Mouse (Mus musculus): ENCODE data around the gene Fam166b. TPM values are rescaled to one million over a fixed set of nuclear protein-coding genes. Genes with fewer than 3 reads are reported as not detected.

The Fam166b gene
- polyA plus RNA-seq, 2 experiments = not detected

DNA sequence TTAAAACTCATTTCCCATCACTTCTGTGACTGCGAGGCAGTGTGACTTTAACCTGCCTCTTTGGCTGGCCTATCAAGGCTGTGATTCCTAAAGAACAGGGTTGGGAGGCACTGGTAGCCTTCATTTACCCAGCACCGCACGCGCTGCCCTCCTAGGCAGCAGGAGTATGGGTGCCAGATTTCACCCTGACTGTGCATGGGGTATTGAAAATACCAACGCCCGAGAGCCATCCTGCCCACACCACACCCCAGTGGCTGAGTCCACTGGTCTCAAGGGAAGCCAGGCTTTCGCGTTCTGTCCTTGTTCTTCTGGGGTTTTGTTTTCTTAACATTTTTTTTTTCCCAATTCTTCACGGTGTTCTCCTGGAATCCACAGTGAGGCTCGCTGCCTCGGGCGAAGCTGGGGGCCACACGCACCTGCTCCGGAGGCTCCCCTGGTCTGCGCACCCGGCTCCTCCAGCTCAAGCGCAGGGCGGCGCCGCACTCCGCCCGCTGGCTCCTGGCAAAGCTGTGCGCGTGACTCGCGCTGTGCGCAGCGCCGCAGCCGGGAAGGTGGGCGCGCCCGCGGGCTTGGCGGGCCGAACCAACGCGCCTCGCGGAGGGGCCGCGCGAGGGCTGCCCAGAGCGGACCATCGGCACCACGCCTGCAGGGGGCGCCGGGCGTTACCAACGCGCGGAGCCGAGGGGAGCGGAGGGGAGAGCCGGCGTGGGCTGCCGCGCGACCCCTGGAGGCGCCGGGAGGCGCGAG is 47.4 kb downstream of the Fam166b start, which contains the start of gene Rusc2:
Gene Rusc2, plus strand, starts transcription at position 572 of the 747 bp plus-strand sequence.
- Histone ChIP-seq H3K4me1 (replicated peaks; ENCODE audit: control insufficient read depth in 2 of 2, insufficient read depth in 2 of 2, low read length in 1 of 2) (peaks cover 0 to 5% of the 10 kb centered on the region in 2 experiments; a peak in 1 of 4 replicates), H3K4me2 (ENCODE audit: low read depth) (peak within 1 kb of the TSS; percentile 61), H3K27me3 (ENCODE audit: control insufficient read depth, insufficient read depth, low read length) (peaks cover 14% of the 10 kb centered on the region), H3K27ac (no peak within 1 kb of the TSS), H3K4me3 (ENCODE audit: insufficient read depth in 1 of 2, low read depth in 2 of 2, low read length in 2 of 2) (peak within 1 kb of the TSS; percentile 49 to 51), H3K9me3 (ENCODE audit: control insufficient read depth, low read length) (no peaks in the 10 kb centered on the region), H3K36me3 (replicated peaks; ENCODE audit: control insufficient read depth, insufficient read depth, low read depth) (no peaks in the 10 kb centered on the region), H3K9ac (replicated peaks) (no peak within 1 kb of the TSS)
- TF ChIP-seq CTCF (IDR thresholded peaks at IDR 0.05; ENCODE audit: low read depth) = no peak; the same call in 1 of the 2 replicates
- no peak for TF ChIP-seq EP300 (IDR thresholded peaks at IDR 0.05; ENCODE audit: low read depth)
- ATAC-seq (ENCODE audit: insufficient read depth) = peak; percentile 47; the same call in 1 of the 2 replicates
- DNase-seq (ENCODE audit: low read depth in 3 of 3, low spot score in 3 of 3) = peak in 1 of 3 experiments; percentile 20
- 2% methylated on average over 62 of the region's 63 CpGs for WGBS (ENCODE audit: insufficient replicate concordance)

- no peaks in the 10 kb centered on the region for H3K36me3 ChIP-seq (replicated peaks; ENCODE audit: control insufficient read depth, insufficient read depth, low read depth)
- no peak for TF ChIP-seq EP300 (IDR thresholded peaks at IDR 0.05; ENCODE audit: low read depth)
- TF ChIP-seq CTCF (IDR thresholded peaks at IDR 0.05; ENCODE audit: low read depth) = no peak
- H3K27me3 ChIP-seq (ENCODE audit: control insufficient read depth, insufficient read depth, low read length) = peaks cover 14% of the 10 kb centered on the region
- WGBS (ENCODE audit: insufficient replicate concordance) = 47% methylated on average over 10 of the region's 10 CpGs
- peak overlapping the region; percentile 61; the same call in 1 of the 2 replicates for H3K4me2 ChIP-seq (ENCODE audit: low read depth)
- no peak overlapping the region for H3K27ac ChIP-seq
- no peaks in the 10 kb centered on the region for H3K9me3 ChIP-seq (ENCODE audit: control insufficient read depth, low read length)
- DNase-seq (ENCODE audit: low read depth in 3 of 3, low spot score in 3 of 3) (no peak), ATAC-seq (ENCODE audit: insufficient read depth) (no peak)
- H3K9ac ChIP-seq (replicated peaks) = no peak overlapping the region
- H3K4me3 ChIP-seq (ENCODE audit: insufficient read depth in 1 of 2, low read depth in 2 of 2, low read length in 2 of 2) = no peak overlapping the region; a peak in 1 of 4 replicates
- H3K4me1 ChIP-seq (replicated peaks; ENCODE audit: control insufficient read depth in 2 of 2, insufficient read depth in 2 of 2, low read length in 1 of 2) = peaks cover 0 to 5% of the 10 kb centered on the region in 2 experiments; a peak in 1 of 4 replicates
These were observed 48.0 kb downstream of the Fam166b start for GRCm38 (mm10) chr4:43380951-43381350.

DNA sequence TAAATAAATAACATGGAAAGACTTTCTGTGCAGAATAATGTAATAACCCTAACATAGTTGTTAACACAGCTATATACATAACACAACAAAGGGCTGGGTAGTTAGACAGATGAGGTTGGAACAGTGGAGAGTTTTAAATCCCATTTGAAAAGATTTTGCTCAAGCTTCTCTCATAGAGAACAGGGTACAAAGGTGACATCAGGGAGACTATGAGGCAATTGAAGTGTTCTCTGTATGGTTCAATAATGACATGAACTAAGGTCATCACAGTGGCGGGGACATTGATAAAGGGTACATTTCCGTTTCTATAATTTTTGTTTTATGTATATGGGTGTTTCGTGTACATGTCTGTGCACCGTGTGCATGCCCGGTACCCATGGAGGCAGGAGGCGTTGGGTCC is 49.3 kb downstream of the Fam166b start:
- Histone ChIP-seq H3K4me3 (ENCODE audit: insufficient read depth in 1 of 2, low read depth in 2 of 2, low read length in 2 of 2) (no peak overlapping the region), H3K4me1 (replicated peaks; ENCODE audit: control insufficient read depth in 2 of 2, insufficient read depth in 2 of 2, low read length in 1 of 2) (peaks cover 0 to 5% of the 10 kb centered on the region in 2 experiments; a peak in 1 of 4 replicates), H3K27me3 (ENCODE audit: control insufficient read depth, insufficient read depth, low read length) (peaks cover 14% of the 10 kb centered on the region), H3K9me3 (ENCODE audit: control insufficient read depth, low read length) (no peaks in the 10 kb centered on the region), H3K4me2 (ENCODE audit: low read depth) (no peak overlapping the region), H3K9ac (replicated peaks) (no peak overlapping the region), H3K36me3 (replicated peaks; ENCODE audit: control insufficient read depth, insufficient read depth, low read depth) (no peaks in the 10 kb centered on the region), H3K27ac (no peak overlapping the region)
- TF ChIP-seq EP300 (IDR thresholded peaks at IDR 0.05; ENCODE audit: low read depth) (no peak), CTCF (IDR thresholded peaks at IDR 0.05; ENCODE audit: low read depth) (no peak)
- DNase-seq (ENCODE audit: low read depth in 3 of 3, low spot score in 3 of 3) (no peak), ATAC-seq (ENCODE audit: insufficient read depth) (no peak)
- WGBS (ENCODE audit: insufficient replicate concordance) = 61% methylated on average over 6 of the region's 6 CpGs

Other genes starting within 250 kb of the Fam166b start
- 0.05 and 0.06 TPM in 2 replicates for gene Atp8b5, start 162.0 kb downstream of the Fam166b start, polyA plus RNA-seq (2012; rRNA removed)
- 0.06 TPM in 1 of 2 replicates, not detected in the other for gene Atp8b5, start 162.0 kb downstream of the Fam166b start, polyA plus RNA-seq (2014; fragmentation: Nextera tagmentation; extraction: Ambion mirVana)
- gene Rusc2, start 47.2 kb downstream of the Fam166b start, polyA plus RNA-seq (2012; rRNA removed) = 0.50 and 0.81 TPM in 2 replicates
- 0.28 and 0.81 TPM in 2 replicates for gene Rusc2, start 47.2 kb downstream of the Fam166b start, polyA plus RNA-seq (2014; fragmentation: Nextera tagmentation; extraction: Ambion mirVana)
- gene Tesk1, start 12.8 kb upstream of the Fam166b start, polyA plus RNA-seq (2012; rRNA removed) = 3.3 and 4.0 TPM in 2 replicates
- gene Tesk1, start 12.8 kb upstream of the Fam166b start, polyA plus RNA-seq (2014; fragmentation: Nextera tagmentation; extraction: Ambion mirVana) = 0.65 and 1.2 TPM in 2 replicates
- 0.11 and 0.31 TPM in 2 replicates for gene Cd72, start 25.5 kb upstream of the Fam166b start, polyA plus RNA-seq (2012; rRNA removed)
- gene Cd72, start 25.5 kb upstream of the Fam166b start, polyA plus RNA-seq (2014; fragmentation: Nextera tagmentation; extraction: Ambion mirVana) = 0.74 and 0.95 TPM in 2 replicates
- gene Sit1, start 54.6 kb upstream of the Fam166b start, polyA plus RNA-seq (2012; rRNA removed) = 0.04 TPM in 1 of 2 replicates, not detected in the other
- gene Sit1, start 54.6 kb upstream of the Fam166b start, polyA plus RNA-seq (2014; fragmentation: Nextera tagmentation; extraction: Ambion mirVana) = not detected in 2 replicates
- gene Ccdc107, start 63.8 kb upstream of the Fam166b start, polyA plus RNA-seq (2012; rRNA removed) = 11.8 and 27.6 TPM in 2 replicates
- 32.1 and 36.7 TPM in 2 replicates for gene Ccdc107, start 63.8 kb upstream of the Fam166b start, polyA plus RNA-seq (2014; fragmentation: Nextera tagmentation; extraction: Ambion mirVana)
- 37.5 and 42.5 TPM in 2 replicates for gene Arhgef39, start 70.6 kb upstream of the Fam166b start, polyA plus RNA-seq (2012; rRNA removed)
- 23.4 and 24.7 TPM in 2 replicates for gene Arhgef39, start 70.6 kb upstream of the Fam166b start, polyA plus RNA-seq (2014; fragmentation: Nextera tagmentation; extraction: Ambion mirVana)
- 0.75 and 0.84 TPM in 2 replicates for gene Car9, start 77.8 kb upstream of the Fam166b start, polyA plus RNA-seq (2012; rRNA removed)
- 0.32 and 0.59 TPM in 2 replicates for gene Car9, start 77.8 kb upstream of the Fam166b start, polyA plus RNA-seq (2014; fragmentation: Nextera tagmentation; extraction: Ambion mirVana)
- 3.3 and 8.9 TPM in 2 replicates for gene Tpm2, start 94.6 kb upstream of the Fam166b start, polyA plus RNA-seq (2012; rRNA removed)
- gene Tpm2, start 94.6 kb upstream of the Fam166b start, polyA plus RNA-seq (2014; fragmentation: Nextera tagmentation; extraction: Ambion mirVana) = 12.6 and 16.1 TPM in 2 replicates
- 9.6 and 10.9 TPM in 2 replicates for gene Creb3, start 133.2 kb upstream of the Fam166b start, polyA plus RNA-seq (2012; rRNA removed)
- 21.2 and 21.7 TPM in 2 replicates for gene Creb3, start 133.2 kb upstream of the Fam166b start, polyA plus RNA-seq (2014; fragmentation: Nextera tagmentation; extraction: Ambion mirVana)
- 26.4 and 30.1 TPM in 2 replicates for gene Tln1, start 133.6 kb upstream of the Fam166b start, polyA plus RNA-seq (2012; rRNA removed)
- 39.3 and 39.7 TPM in 2 replicates for gene Tln1, start 133.6 kb upstream of the Fam166b start, polyA plus RNA-seq (2014; fragmentation: Nextera tagmentation; extraction: Ambion mirVana)
- gene Rgp1, start 149.6 kb upstream of the Fam166b start, polyA plus RNA-seq (2012; rRNA removed) = 13.4 and 15.1 TPM in 2 replicates
- gene Rgp1, start 149.6 kb upstream of the Fam166b start, polyA plus RNA-seq (2014; fragmentation: Nextera tagmentation; extraction: Ambion mirVana) = 11.0 and 11.4 TPM in 2 replicates
- gene Gba2, start 149.7 kb upstream of the Fam166b start, polyA plus RNA-seq (2012; rRNA removed) = 12.5 and 12.7 TPM in 2 replicates
- gene Gba2, start 149.7 kb upstream of the Fam166b start, polyA plus RNA-seq (2014; fragmentation: Nextera tagmentation; extraction: Ambion mirVana) = 10.5 and 11.9 TPM in 2 replicates
- not detected in 2 replicates for gene Msmp, start 155.4 kb upstream of the Fam166b start, polyA plus RNA-seq (2012; rRNA removed)
- not detected in 2 replicates for gene Msmp, start 155.4 kb upstream of the Fam166b start, polyA plus RNA-seq (2014; fragmentation: Nextera tagmentation; extraction: Ambion mirVana)
- 1.7 and 1.8 TPM in 2 replicates for gene Npr2, start 202.8 kb upstream of the Fam166b start, polyA plus RNA-seq (2012; rRNA removed)
- 0.72 and 0.80 TPM in 2 replicates for gene Npr2, start 202.8 kb upstream of the Fam166b start, polyA plus RNA-seq (2014; fragmentation: Nextera tagmentation; extraction: Ambion mirVana)
- gene Spag8, start 224.5 kb upstream of the Fam166b start, polyA plus RNA-seq (2012; rRNA removed) = 0.16 and 0.31 TPM in 2 replicates
- 0.24 TPM in 1 of 2 replicates, not detected in the other for gene Spag8, start 224.5 kb upstream of the Fam166b start, polyA plus RNA-seq (2014; fragmentation: Nextera tagmentation; extraction: Ambion mirVana)
- 29.1 and 29.2 TPM in 2 replicates for gene Hint2, start 227.3 kb upstream of the Fam166b start, polyA plus RNA-seq (2012; rRNA removed)
- gene Hint2, start 227.3 kb upstream of the Fam166b start, polyA plus RNA-seq (2014; fragmentation: Nextera tagmentation; extraction: Ambion mirVana) = 76.8 and 77.6 TPM in 2 replicates
- 0.22 and 0.37 TPM in 2 replicates for gene Tmem8b, start 239.8 kb upstream of the Fam166b start, polyA plus RNA-seq (2012; rRNA removed)
- gene Tmem8b, start 239.8 kb upstream of the Fam166b start, polyA plus RNA-seq (2014; fragmentation: Nextera tagmentation; extraction: Ambion mirVana) = 0.05 and 0.11 TPM in 2 replicates
- gene Fam221b, start 240.0 kb upstream of the Fam166b start, polyA plus RNA-seq (2012; rRNA removed) = 0.01 and 0.02 TPM in 2 replicates
- 1.7 TPM in 2 replicates for gene Fam221b, start 240.0 kb upstream of the Fam166b start, polyA plus RNA-seq (2014; fragmentation: Nextera tagmentation; extraction: Ambion mirVana)